Mouse (Mus musculus) left cerebral cortex, adult 8-10 months (tissue): ENCODE measurements around the gene Sprn. TPM values are rescaled to one million over a fixed set of nuclear protein-coding genes. Genes with fewer than 3 reads are reported as not detected.

Source experiments
- DNase-seq, 2 experiments: peaks; one replicate each; pipeline ENCODE4 v3.0.0; 2022; ENCODE audit warnings: low spot score in 2 of 2
- total RNA-seq, 4 experiments: library from RNA; stranded (reverse); gene quantifications; 2 replicates each; pipeline ENCODE4 v1.2.4; 2022

Sprn gene
- 100 to 1,000 TPM; 121 to 142 (median 130) TPM for total RNA-seq

- peak; percentile 54 to 84 for DNase-seq
Measured at GRCm38 (mm10) chr7:140154218-140154927, at the start of gene Sprn. TSS of gene Sprn (minus strand) at chr7:140154877.

GRCm38 (mm10) chr7:140201090-140201489 lies 46.4 kb upstream of the Sprn start:
- no peak for DNase-seq

- no peak for DNase-seq
Measured at GRCm38 (mm10) chr7:140196002-140196401, 41.3 kb upstream of the Sprn start.

- no peak for DNase-seq
Measured at GRCm38 (mm10) chr7:140194031-140194430, 39.4 kb upstream of the Sprn start.

GRCm38 (mm10) chr7:140192851-140193250 lies 38.2 kb upstream of the Sprn start:
- no peak for DNase-seq

- no peak for DNase-seq
Measured at GRCm38 (mm10) chr7:140192445-140192844, 37.8 kb upstream of the Sprn start.

GRCm38 (mm10) chr7:140190435-140190834 lies 35.8 kb upstream of the Sprn start:
- no peak for DNase-seq

- no peak for DNase-seq
Measured at GRCm38 (mm10) chr7:140188391-140189328, 34.0 kb upstream of the Sprn start.

GRCm38 (mm10) chr7:140187721-140188390 lies 33.2 kb upstream of the Sprn start:
- peak in 1 of 2 experiments; percentile 29 for DNase-seq

- DNase-seq = peak in 1 of 2 experiments; percentile 27
Measured at GRCm38 (mm10) chr7:140186646-140187620, 32.3 kb upstream of the Sprn start.

GRCm38 (mm10) chr7:140184206-140184605 lies 29.5 kb upstream of the Sprn start:
- DNase-seq = no peak

GRCm38 (mm10) chr7:140180692-140181091 lies 26.0 kb upstream of the Sprn start:
- no peak for DNase-seq

- no peak for DNase-seq
Measured at GRCm38 (mm10) chr7:140179176-140179575, 24.5 kb upstream of the Sprn start.

- DNase-seq = no peak
Measured at GRCm38 (mm10) chr7:140172936-140173335, 18.3 kb upstream of the Sprn start, which contains the start of gene Olfr523. TSS of gene Olfr523 (plus strand) at chr7:140173217.

- DNase-seq = no peak
Measured at GRCm38 (mm10) chr7:140170863-140171262, 16.2 kb upstream of the Sprn start.

GRCm38 (mm10) chr7:140169386-140169785 lies 14.7 kb upstream of the Sprn start:
- DNase-seq = no peak

- DNase-seq = no peak
Measured at GRCm38 (mm10) chr7:140167950-140168349, 13.3 kb upstream of the Sprn start.

- no peak for DNase-seq
Measured at GRCm38 (mm10) chr7:140164664-140165063, 10.0 kb upstream of the Sprn start, which contains the start of gene Olfr522. TSS of gene Olfr522 (minus strand) at chr7:140164764.

- DNase-seq = no peak
Measured at GRCm38 (mm10) chr7:140160363-140160762, 5.7 kb upstream of the Sprn start.

- DNase-seq = no peak
Measured at GRCm38 (mm10) chr7:140153829-140154217, 854 bp downstream of the Sprn start.
